Mouse (Mus musculus) MEL (cell line): ENCODE data around the gene Slc25a43. TPM values are rescaled to one million over a fixed set of nuclear protein-coding genes. Genes with fewer than 3 reads are reported as not detected.

ENCODE experiments used
- DNase-seq: peaks from one replicate; pipeline ENCODE4 v3.0.0; 2011; ENCODE audit warnings: low read depth, low spot score
- H3K27ac ChIP-seq: 2 replicates; pipeline ENCODE4 v1.5.1; 2012; ENCODE audit warnings: low read depth, mild to moderate bottlenecking, control low read depth, low read length, moderate library complexity; ENCODE audit not compliant: control insufficient read depth
- H3K27me3 ChIP-seq, 2 experiments: fragments of 150-350 bp in 1 of 2; sonication (generic) in 1 of 2; 2 replicates each; pipeline ENCODE4 v1.6.1; 2012; ENCODE audit warnings: low read length in 2 of 2, mild to moderate bottlenecking in 2 of 2, improper control_type of control experiment in 1 of 2, moderate library complexity in 1 of 2; ENCODE audit not compliant: insufficient read depth in 2 of 2, control insufficient read depth in 1 of 2
- H3K36me3 ChIP-seq, 2 experiments: 2 replicates each; pipeline ENCODE4 v1.6.1; 2012 to 2014; ENCODE audit warnings: low read length in 2 of 2, improper control_type of control experiment in 1 of 2, inconsistent platforms in 1 of 2, mild to moderate bottlenecking in 1 of 2; ENCODE audit not compliant: insufficient read depth in 2 of 2, control insufficient read depth in 1 of 2
- H3K4me1 ChIP-seq, 2 experiments: fragments of 150-350 bp in 1 of 2; sonication (generic) in 1 of 2; 2 replicates each; pipeline ENCODE4 v1.6.1; 2012; ENCODE audit warnings: low read length in 2 of 2, improper control_type of control experiment in 1 of 2, mild to moderate bottlenecking in 1 of 2; ENCODE audit not compliant: insufficient read depth in 2 of 2, control insufficient read depth in 1 of 2
- H3K4me3 ChIP-seq, 2 experiments: fragments of 150-350 bp in 1 of 2; sonication (generic) in 1 of 2; 2 replicates each; pipeline ENCODE4 v1.5.1; 2012; ENCODE audit warnings: low read depth in 2 of 2, low read length in 2 of 2, mild to moderate bottlenecking in 2 of 2, moderate library complexity in 2 of 2, control low read depth in 1 of 2, improper control_type of control experiment in 1 of 2; ENCODE audit not compliant: control insufficient read depth in 1 of 2, insufficient read depth in 1 of 2
- H3K79me2 ChIP-seq: 2 replicates; pipeline ENCODE4 v1.6.1; 2012; ENCODE audit warnings: mild to moderate bottlenecking, low read length, moderate library complexity; ENCODE audit not compliant: control insufficient read depth, poor library complexity, insufficient read depth
- H3K9ac ChIP-seq: 2 replicates; pipeline ENCODE4 v1.6.1; 2012; ENCODE audit warnings: low read depth, mild to moderate bottlenecking, control low read depth, low read length, moderate library complexity; ENCODE audit not compliant: control insufficient read depth, poor library complexity, severe bottlenecking
- H3K9me3 ChIP-seq: fragments of 150-350 bp; sonication (generic); replicated peaks from 2 replicates; pipeline ENCODE4 v1.6.1; 2012; ENCODE audit warnings: mild to moderate bottlenecking, low read length, improper control_type of control experiment, moderate library complexity; ENCODE audit not compliant: insufficient read depth
- CHD2 ChIP-seq: IDR thresholded peaks from 2 replicates; pipeline ENCODE4 v1.6.1; 2011; ENCODE audit warnings: low read length, improper control_type of control experiment
- EP300 ChIP-seq, 2 experiments: IDR thresholded peaks; 2 replicates each; pipeline ENCODE4 v1.6.1; 2011; ENCODE audit warnings: improper control_type of control experiment in 2 of 2, low read length in 2 of 2, low read depth in 1 of 2, mild to moderate bottlenecking in 1 of 2
- GATA1 ChIP-seq: IDR thresholded peaks from 2 replicates; pipeline ENCODE4 v1.6.1; 2011; ENCODE audit warnings: low read depth, low read length, improper control_type of control experiment
- HCFC1 ChIP-seq: IDR thresholded peaks from 2 replicates; pipeline ENCODE4 v1.6.1; 2012; ENCODE audit warnings: low read depth, mild to moderate bottlenecking, inconsistent platforms, low read length, improper control_type of control experiment, moderate library complexity
- JUND ChIP-seq: IDR thresholded peaks from 2 replicates; pipeline ENCODE4 v1.6.1; 2011; ENCODE audit warnings: low read depth, mild to moderate bottlenecking, improper control_type of control experiment, low read length
- KAT2A ChIP-seq: conservative IDR thresholded peaks from 2 replicates; pipeline ENCODE4 v1.6.1; 2012; ENCODE audit warnings: low read depth, low read length, improper control_type of control experiment, inconsistent platforms
- MAFK ChIP-seq: IDR thresholded peaks from 2 replicates; pipeline ENCODE4 v1.6.1; 2011; ENCODE audit warnings: low read depth, mild to moderate bottlenecking, low read length, improper control_type of control experiment, borderline replicate concordance
- MAX ChIP-seq: IDR thresholded peaks from 2 replicates; pipeline ENCODE4 v1.6.1; 2011; ENCODE audit warnings: low read length, improper control_type of control experiment
- MAZ ChIP-seq: IDR thresholded peaks from 2 replicates; pipeline ENCODE4 v1.6.1; 2012; ENCODE audit warnings: low read depth, mild to moderate bottlenecking, inconsistent platforms, low read length, improper control_type of control experiment
- MXI1 ChIP-seq: IDR thresholded peaks from 2 replicates; pipeline ENCODE4 v1.6.1; 2011; ENCODE audit warnings: mild to moderate bottlenecking, low read depth, low read length, improper control_type of control experiment
- MYB ChIP-seq: IDR thresholded peaks from 2 replicates; pipeline ENCODE4 v1.6.1; 2011; ENCODE audit warnings: mild to moderate bottlenecking, low read depth, low read length, improper control_type of control experiment
- MYC ChIP-seq: IDR thresholded peaks from 2 replicates; pipeline ENCODE4 v1.6.1; 2011; ENCODE audit warnings: low read depth, mild to moderate bottlenecking, low read length, improper control_type of control experiment, moderate library complexity
- NRF1 ChIP-seq: IDR thresholded peaks from 2 replicates; pipeline ENCODE4 v1.6.1; 2014; ENCODE audit warnings: low read depth, mild to moderate bottlenecking, inconsistent platforms, low read length, improper control_type of control experiment, moderate library complexity; ENCODE audit not compliant: poor library complexity, insufficient read depth, severe bottlenecking
- POLR2A ChIP-seq, 2 experiments: IDR thresholded peaks; 2 replicates each; pipeline ENCODE4 v1.6.1; 2011 to 2012; ENCODE audit warnings: low read length in 2 of 2, mild to moderate bottlenecking in 2 of 2, control low read depth in 1 of 2, improper control_type of control experiment in 1 of 2, low read depth in 1 of 2, moderate library complexity in 1 of 2; ENCODE audit not compliant: control insufficient read depth in 1 of 2, insufficient read depth in 1 of 2, poor library complexity in 1 of 2
- POLR2AphosphoS5 ChIP-seq: IDR thresholded peaks from 2 replicates; pipeline ENCODE4 v1.6.1; 2012; ENCODE audit warnings: low read depth, borderline replicate concordance, mild to moderate bottlenecking, inconsistent platforms, low read length, moderate library complexity, mixed read lengths
- RAD21 ChIP-seq: IDR thresholded peaks from 2 replicates; pipeline ENCODE4 v1.6.1; 2011; ENCODE audit warnings: mild to moderate bottlenecking, low read depth, low read length, improper control_type of control experiment
- SIN3A ChIP-seq: IDR thresholded peaks from 2 replicates; pipeline ENCODE4 v1.6.1; 2012; ENCODE audit warnings: low read length, improper control_type of control experiment, inconsistent platforms
- TAL1 ChIP-seq: IDR thresholded peaks from 2 replicates; pipeline ENCODE4 v1.6.1; 2012; ENCODE audit warnings: mild to moderate bottlenecking, inconsistent platforms, low read length, moderate library complexity, mixed read lengths
- TCF12 ChIP-seq: IDR thresholded peaks from 2 replicates; pipeline ENCODE4 v1.6.1; 2014; ENCODE audit warnings: low read depth, mild to moderate bottlenecking, inconsistent platforms, low read length, improper control_type of control experiment, moderate library complexity
- UBTF ChIP-seq: IDR thresholded peaks from 2 replicates; pipeline ENCODE4 v1.6.1; 2012; ENCODE audit warnings: low read depth, mild to moderate bottlenecking, inconsistent platforms, low read length, improper control_type of control experiment, moderate library complexity, borderline replicate concordance; ENCODE audit not compliant: insufficient read depth
- USF1 ChIP-seq: IDR thresholded peaks from 2 replicates; pipeline ENCODE4 v1.6.1; 2014; ENCODE audit warnings: low read depth, mild to moderate bottlenecking, inconsistent platforms, low read length, improper control_type of control experiment, moderate library complexity
- USF2 ChIP-seq, 2 experiments: IDR thresholded peaks; 2 replicates each; pipeline ENCODE4 v1.6.1; 2011 to 2012; ENCODE audit warnings: improper control_type of control experiment in 2 of 2, low read length in 2 of 2, borderline replicate concordance in 1 of 2, inconsistent platforms in 1 of 2, low read depth in 1 of 2, mild to moderate bottlenecking in 1 of 2; ENCODE audit not compliant: insufficient read depth in 1 of 2
- ZC3H11A ChIP-seq: IDR thresholded peaks from 2 replicates; pipeline ENCODE4 v1.6.1; 2012; ENCODE audit warnings: low read depth, mild to moderate bottlenecking, inconsistent platforms, low read length, improper control_type of control experiment
- ZKSCAN1 ChIP-seq: IDR thresholded peaks from 2 replicates; pipeline ENCODE4 v1.6.1; 2012; ENCODE audit warnings: low read depth, mild to moderate bottlenecking, inconsistent platforms, low read length, improper control_type of control experiment, moderate library complexity
- ZMIZ1 ChIP-seq: IDR thresholded peaks from 2 replicates; pipeline ENCODE4 v1.6.1; 2012; ENCODE audit warnings: low read depth, mild to moderate bottlenecking, inconsistent platforms, low read length, improper control_type of control experiment, moderate library complexity
- ZNF384 ChIP-seq: IDR thresholded peaks from 2 replicates; pipeline ENCODE4 v1.6.1; 2012; ENCODE audit warnings: low read depth, mild to moderate bottlenecking, inconsistent platforms, low read length, improper control_type of control experiment
- polyA plus RNA-seq, 2 experiments: library from polyadenylated mRNA; stranded (reverse) in 1 of 2; unstranded in 1 of 2; fragments of >175 nt in 1 of 2; fragments of >200 nt in 1 of 2; gene quantifications; 2 replicates each; pipeline versions ENCODE4 v1.2.1 to v1.2.4; 2012; ENCODE audit warnings: low replicate concordance in 2 of 2, low read depth in 1 of 2; ENCODE audit not compliant: insufficient read length in 2 of 2, insufficient read depth in 1 of 2, missing spikeins in 1 of 2
- total RNA-seq: library from RNA; depleted of rRNA; stranded (reverse); fragments of 300-350 nt; gene quantifications from 2 replicates; pipeline ENCODE4 v1.2.3, GENCODE M21; 2012

Slc25a43 gene
- total and polyA plus RNA-seq, 3 experiments, result 1.4 to 8.3 TPM; not detected in 1

- TF ChIP-seq POLR2AphosphoS5 (no peak), MXI1 (0 out of 2 replicates have a peak, but pooled peaks have one; percentile 29), NRF1 (no peak), EP300 (IDR thresholded peaks at IDR 0.05; ENCODE audit: low read depth in 1 of 2, low read length in 2 of 2) (peak in 1 of 2 experiments; percentile 18; a peak in 1 of 4 replicates), UBTF (no peak), POLR2A (IDR thresholded peaks at IDR 0.05; ENCODE audit: control insufficient read depth in 1 of 2, insufficient read depth in 1 of 2, low read depth in 1 of 2, low read length in 2 of 2, poor library complexity in 1 of 2) (peak in 1 of 2 experiments; percentile 66; a peak in 2 of 4 replicates), JUND (no peak), ZNF384 (no peak), HCFC1 (peak; percentile 52; the same call in 1 of the 2 replicates), TCF12 (no peak), MAZ (no peak), RAD21 (no peak), KAT2A (no peak), MAX (no peak), ZMIZ1 (peak; percentile 67), CHD2 (no peak)
- TF ChIP-seq, all 39 proteins: peak for 12
These were observed 1.3 kb downstream of the Slc25a43 start (continued) for GRCm38 (mm10) chrX:36744735-36745134.

- no peak for DNase-seq
- Histone ChIP-seq H3K4me1 (peaks cover 2 to 5% of the 10 kb centered on the region in 2 experiments; a peak in 3 of 4 replicates), H3K9ac (peak overlapping the region; percentile 31; the same call in 1 of the 2 replicates), H3K36me3 (peaks cover 0 to 14% of the 10 kb centered on the region in 2 experiments; a peak in 2 of 4 replicates), H3K4me3 (peak overlapping the region in 1 of 2 experiments; percentile 14; a peak in 1 of 4 replicates), H3K27me3 (no peaks in the 10 kb centered on the region), H3K27ac (no peak overlapping the region), H3K9me3 (no peaks in the 10 kb centered on the region), H3K79me2 (peaks cover 2% of the 10 kb centered on the region; the same call in 1 of the 2 replicates)
- TF ChIP-seq ZNF384, result peak; percentile 73
- TF ChIP-seq POLR2A (IDR thresholded peaks at IDR 0.05; ENCODE audit: control insufficient read depth in 1 of 2, insufficient read depth in 1 of 2, low read depth in 1 of 2, low read length in 2 of 2, poor library complexity in 1 of 2), result no peak
These were observed 1.9 kb downstream of the Slc25a43 start for GRCm38 (mm10) chrX:36745333-36745732.

DNA sequence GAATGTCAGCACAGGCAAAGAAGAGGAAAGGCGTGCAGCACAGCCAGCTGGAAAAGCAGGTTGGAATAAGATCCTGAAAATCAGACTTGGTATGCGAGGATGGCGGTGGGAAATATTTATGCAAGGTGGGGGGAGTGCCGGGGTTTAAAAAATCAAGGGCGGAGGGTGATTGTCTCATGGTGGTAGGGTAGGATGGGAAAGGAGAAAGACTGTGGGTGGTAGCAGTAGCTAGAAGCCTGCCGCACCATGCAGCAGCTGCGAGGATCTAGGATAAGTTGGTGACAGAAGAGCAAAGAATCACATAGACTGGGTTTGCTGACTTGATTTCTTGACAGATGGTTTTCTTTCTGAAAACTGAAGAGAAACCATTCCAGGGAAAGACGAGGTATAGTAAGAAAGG is 3.3 kb downstream of the Slc25a43 start:
- no peak overlapping the region for H3K4me3 ChIP-seq
- no peaks in the 10 kb centered on the region for H3K9me3 ChIP-seq
- peaks cover 2% of the 10 kb centered on the region; the same call in 1 of the 2 replicates for H3K79me2 ChIP-seq
- peaks cover 0 to 12% of the 10 kb centered on the region in 2 experiments; a peak in 2 of 4 replicates for H3K36me3 ChIP-seq
- TF ChIP-seq JUND, result no peak
- no peak for TF ChIP-seq KAT2A
- TF ChIP-seq MYC, result no peak
- TF ChIP-seq TAL1, result no peak
- no peak for TF ChIP-seq SIN3A
- TF ChIP-seq USF1, result no peak
- no peak for TF ChIP-seq USF2 (IDR thresholded peaks at IDR 0.05; ENCODE audit: borderline replicate concordance in 1 of 2, insufficient read depth in 1 of 2, low read depth in 1 of 2, low read length in 2 of 2)
- no peak for TF ChIP-seq EP300 (IDR thresholded peaks at IDR 0.05; ENCODE audit: low read depth in 1 of 2, low read length in 2 of 2)
- no peak for TF ChIP-seq MXI1
- no peak for TF ChIP-seq ZC3H11A
- no peak for TF ChIP-seq MYB
- TF ChIP-seq MAFK, result no peak
- no peak for TF ChIP-seq ZKSCAN1
- no peak for TF ChIP-seq POLR2AphosphoS5
- no peak for TF ChIP-seq GATA1
- no peaks in the 10 kb centered on the region for H3K27me3 ChIP-seq
- no peak overlapping the region for H3K27ac ChIP-seq
- DNase-seq, result no peak
- H3K4me1 ChIP-seq, result peaks cover 2 to 5% of the 10 kb centered on the region in 2 experiments; a peak in 3 of 4 replicates
- H3K9ac ChIP-seq, result no peak overlapping the region
